Mouse (Mus musculus) embryonic fibroblast, embryonic 13.5 days (primary cell): Measurements from ENCODE around the gene Phactr3.

Experiments used
- CTCF ChIP-seq: IDR thresholded peaks from 2 replicates; pipeline ENCODE4 v1.5.1; 2011; ENCODE audit warnings: mild to moderate bottlenecking, control low read depth, low read length, moderate library complexity, borderline replicate concordance; ENCODE audit not compliant: insufficient read depth
- POLR2A ChIP-seq: IDR thresholded peaks from 2 replicates; pipeline ENCODE4 v1.6.1; 2011; ENCODE audit warnings: low read depth, mild to moderate bottlenecking, control low read depth, low read length, moderate library complexity

DNA sequence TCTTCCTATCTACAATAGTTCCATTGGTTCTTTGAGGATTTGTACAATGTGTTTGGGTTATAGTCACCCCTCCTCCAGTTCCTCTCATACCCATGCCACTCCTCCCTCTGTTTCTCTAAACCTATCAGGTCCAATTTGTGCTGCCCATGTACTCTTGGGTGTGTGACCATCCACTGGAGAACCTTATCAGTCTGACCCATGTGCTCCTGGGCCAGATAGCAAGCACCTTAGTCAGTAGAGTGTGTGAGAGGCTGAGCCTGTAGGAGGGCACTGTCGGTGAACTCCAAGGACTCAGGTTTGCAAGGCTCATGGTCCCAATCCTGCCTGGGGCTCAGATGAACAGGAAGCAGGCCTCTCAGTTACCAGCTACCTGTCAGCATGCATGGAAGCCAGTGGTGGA is 78.8 kb downstream of the Phactr3 start:
- TF ChIP-seq CTCF (no peak), POLR2A (no peak)
